Mouse (Mus musculus) kidney, postnatal 0 days (tissue): Measurements from ENCODE around the gene Sec14l2. TPM values are rescaled to one million over a fixed set of nuclear protein-coding genes. Genes with fewer than 3 reads are reported as not detected.

Experiments
- ATAC-seq: fragments of 200-750 bp; cut with Nextera tagmentation; replicated peaks from 2 replicates; pipeline ENCODE4 v1.8.0; 2017; ENCODE audit warnings: low read depth, moderate number of reproducible peaks, moderate TSS enrichment, moderate library complexity; ENCODE audit not compliant: low FRiP score
- DNase-seq: peaks from one replicate; pipeline ENCODE4 v3.0.0-alpha.2; 2016; ENCODE audit warnings: low spot score
- H3K27ac ChIP-seq: fragments of 300-500 bp; sonication (generic); 2 replicates; pipeline ENCODE4 v1.5.1; 2014; ENCODE audit warnings: mild to moderate bottlenecking
- H3K27me3 ChIP-seq: fragments of 300-500 bp; sonication (generic); 2 replicates; pipeline ENCODE4 v1.6.1; 2014; ENCODE audit warnings: low read length, mixed read lengths; ENCODE audit not compliant: insufficient read depth
- H3K36me3 ChIP-seq: fragments of 300-500 bp; sonication (generic); 2 replicates; pipeline ENCODE4 v1.6.1; 2014; ENCODE audit warnings: low read length, mixed read lengths; ENCODE audit not compliant: insufficient read depth
- H3K4me1 ChIP-seq: fragments of 300-500 bp; sonication (generic); replicated peaks from 2 replicates; pipeline ENCODE4 v1.6.1; 2014; ENCODE audit warnings: antibody characterized with exemption, low read length, mixed read lengths; ENCODE audit not compliant: insufficient read depth
- H3K4me2 ChIP-seq: fragments of 300-500 bp; sonication (generic); 2 replicates; pipeline ENCODE4 v1.6.1; 2014; ENCODE audit warnings: mild to moderate bottlenecking, low read length, moderate library complexity, mixed read lengths
- H3K4me3 ChIP-seq: fragments of 300-500 bp; sonication (generic); replicated peaks from 2 replicates; pipeline ENCODE4 v1.5.1; 2014; ENCODE audit warnings: low read depth, low read length
- H3K9ac ChIP-seq: fragments of 300-500 bp; sonication (generic); 2 replicates; pipeline ENCODE4 v1.6.1; 2014; ENCODE audit warnings: low read depth, low read length
- H3K9me3 ChIP-seq: fragments of 300-500 bp; sonication (generic); replicated peaks from 2 replicates; pipeline ENCODE4 v1.6.1; 2016; ENCODE audit warnings: low read length, inconsistent platforms, mixed read lengths
- CTCF ChIP-seq: IDR thresholded peaks from 2 replicates; pipeline ENCODE4 v1.5.1; 2016; ENCODE audit warnings: antibody characterized with exemption, low read depth, mild to moderate bottlenecking, moderate library complexity
- WGBS: fragments of 180-500 bp; shearing (Covaris S2); extraction: QIAGEN DNeasy Blood & Tissue Kit; methylation state at CpG from one replicate; pipeline ENCODE4 v1.1.7; 2014; 5-methylcytosine and 5-hydroxymethylcytosine counted together
- microRNA-seq: library from miRNA; unstranded; fragments of <30 nt; microRNA quantifications from one replicate; pipeline ENCODE4, GENCODE M21; 2016
- polyA plus RNA-seq: library from polyadenylated mRNA; unstranded; fragments of >200 nt; fragmentation: Nextera tagmentation; extraction: Ambion mirVana; gene quantifications from 2 replicates; pipeline ENCODE4 v1.2.1, GENCODE M21; 2015

Sec14l2 gene
- polyA plus RNA-seq, 1 experiment from 2014 or later, result 1.3 TPM

DNA sequence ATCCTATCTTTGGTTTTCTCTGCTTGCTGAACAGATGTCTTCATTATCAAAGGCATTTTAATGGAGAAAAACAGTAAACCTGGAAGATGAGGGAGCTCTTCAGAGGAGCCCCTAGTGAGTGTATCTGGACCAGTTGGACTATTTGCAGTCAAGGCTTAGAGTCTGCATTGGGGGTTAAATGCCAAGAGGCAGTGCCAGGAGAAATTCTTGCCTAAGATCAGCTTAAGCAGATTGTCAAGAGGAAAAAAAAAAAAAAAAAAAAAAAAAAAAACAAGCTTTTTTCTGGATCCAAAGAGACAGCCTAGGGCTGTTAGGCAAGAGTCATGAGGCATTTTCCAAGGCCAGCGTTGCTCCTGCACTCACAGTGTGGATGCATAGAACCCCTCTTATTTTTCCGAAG is 75.4 kb downstream of the Sec14l2 start:
- Histone ChIP-seq H3K27me3 (no peaks in the 10 kb centered on the region), H3K4me3 (no peak overlapping the region), H3K4me2 (no peak overlapping the region), H3K9ac (no peak overlapping the region), H3K4me1 (no peaks in the 10 kb centered on the region), H3K27ac (no peak overlapping the region), H3K36me3 (no peaks in the 10 kb centered on the region), H3K9me3 (no peaks in the 10 kb centered on the region)
- TF ChIP-seq CTCF, result no peak
- 100% methylated on average over 2 of the region's 2 CpGs for WGBS
- ATAC-seq, result no peak
- no peak for DNase-seq

Small RNAs within 50 kb of the gene (microRNA-seq; reads per million reads assigned to microRNA genes)
- gene Mir3060, result 1.0 reads per million

Other genes with a start within 250 kb of the Sec14l2 start
- 0.42 and 0.45 TPM in 2 replicates for gene 4921536K21Rik, start 228.3 kb downstream of the Sec14l2 start, polyA plus RNA-seq
- gene Dusp18, start 228.2 kb downstream of the Sec14l2 start, polyA plus RNA-seq, result 10.1 and 10.7 TPM in 2 replicates
- gene Slc35e4, start 208.8 kb downstream of the Sec14l2 start, polyA plus RNA-seq, result 6.6 and 6.9 TPM in 2 replicates
- gene Tcn2, start 191.3 kb downstream of the Sec14l2 start, polyA plus RNA-seq, result 233 and 274 TPM in 2 replicates
- gene Pes1, start 159.4 kb downstream of the Sec14l2 start, polyA plus RNA-seq, result 55.0 and 61.7 TPM in 2 replicates
- gene 4930556J24Rik, start 146.6 kb downstream of the Sec14l2 start, polyA plus RNA-seq, result 0.61 and 1.2 TPM in 2 replicates
- 26.2 and 30.3 TPM in 2 replicates for gene Gal3st1, start 139.8 kb downstream of the Sec14l2 start, polyA plus RNA-seq
- gene Sec14l4, start 92.0 kb downstream of the Sec14l2 start, polyA plus RNA-seq, result not detected in 2 replicates
- gene Sec14l3, start 58.6 kb downstream of the Sec14l2 start, polyA plus RNA-seq, result not detected in 2 replicates
- gene Mtfp1, start 28.0 kb downstream of the Sec14l2 start, polyA plus RNA-seq, result 18.6 and 19.9 TPM in 2 replicates
- 29.8 and 30.9 TPM in 2 replicates for gene Rnf215, start 11.8 kb upstream of the Sec14l2 start, polyA plus RNA-seq
- 5.9 and 6.0 TPM in 2 replicates for gene Ccdc157, start 36.9 kb upstream of the Sec14l2 start, polyA plus RNA-seq
- gene Sf3a1, start 36.9 kb upstream of the Sec14l2 start, polyA plus RNA-seq, result 31.2 and 31.3 TPM in 2 replicates
- gene Tbc1d10a, start 63.4 kb upstream of the Sec14l2 start, polyA plus RNA-seq, result 40.6 and 41.1 TPM in 2 replicates
- gene Castor1, start 94.8 kb upstream of the Sec14l2 start, polyA plus RNA-seq, result 6.5 and 6.7 TPM in 2 replicates
- 0.09 and 0.11 TPM in 2 replicates for gene Osm, start 113.0 kb upstream of the Sec14l2 start, polyA plus RNA-seq
- 0.11 and 0.24 TPM in 2 replicates for gene Lif, start 134.1 kb upstream of the Sec14l2 start, polyA plus RNA-seq